Mouse (Mus musculus): ENCODE data around the gene Plxnd1.

The Plxnd1 gene

DNA sequence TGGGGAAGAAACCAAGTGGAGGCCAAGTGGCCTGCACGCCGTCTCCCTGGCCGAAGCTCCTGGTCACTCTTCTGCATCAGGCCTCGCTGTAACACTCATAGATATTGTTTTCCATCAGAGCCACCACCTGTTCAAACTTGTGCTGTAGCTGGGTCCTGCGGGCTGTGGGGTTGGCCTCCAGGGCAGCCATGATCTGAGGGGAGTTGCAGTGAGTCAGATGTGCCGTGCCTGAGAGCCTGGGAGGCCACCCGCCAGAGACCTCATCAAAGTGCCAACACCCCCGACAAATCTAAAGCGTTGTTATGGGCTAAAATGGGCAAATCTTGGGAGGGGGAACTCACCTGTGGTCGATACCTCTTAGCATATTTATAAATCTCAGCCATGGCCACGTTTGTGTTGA lies 39.1 kb downstream of the Plxnd1 start:
- DNase-seq, result no peak

DNA sequence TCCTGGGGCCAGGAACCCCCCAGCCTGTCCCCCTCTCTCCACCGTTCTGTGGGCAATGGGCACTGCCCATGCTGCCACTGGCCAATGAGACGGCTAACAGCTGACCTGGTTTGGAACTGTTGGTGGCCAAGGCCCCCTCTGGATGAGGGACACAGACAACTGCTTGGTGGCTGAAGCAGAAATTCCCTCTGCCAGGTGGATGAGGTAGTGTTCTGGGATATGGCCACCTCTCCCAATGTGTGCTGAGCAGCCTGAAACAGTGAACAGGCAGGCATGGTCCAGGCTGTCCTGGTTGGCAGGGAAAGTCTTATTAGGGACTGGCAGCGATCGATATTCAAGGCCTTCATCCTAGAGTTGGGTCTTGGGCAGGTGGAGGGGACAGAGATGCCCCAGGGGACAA lies 39.6 kb downstream of the Plxnd1 start:
- DNase-seq, result no peak

DNA sequence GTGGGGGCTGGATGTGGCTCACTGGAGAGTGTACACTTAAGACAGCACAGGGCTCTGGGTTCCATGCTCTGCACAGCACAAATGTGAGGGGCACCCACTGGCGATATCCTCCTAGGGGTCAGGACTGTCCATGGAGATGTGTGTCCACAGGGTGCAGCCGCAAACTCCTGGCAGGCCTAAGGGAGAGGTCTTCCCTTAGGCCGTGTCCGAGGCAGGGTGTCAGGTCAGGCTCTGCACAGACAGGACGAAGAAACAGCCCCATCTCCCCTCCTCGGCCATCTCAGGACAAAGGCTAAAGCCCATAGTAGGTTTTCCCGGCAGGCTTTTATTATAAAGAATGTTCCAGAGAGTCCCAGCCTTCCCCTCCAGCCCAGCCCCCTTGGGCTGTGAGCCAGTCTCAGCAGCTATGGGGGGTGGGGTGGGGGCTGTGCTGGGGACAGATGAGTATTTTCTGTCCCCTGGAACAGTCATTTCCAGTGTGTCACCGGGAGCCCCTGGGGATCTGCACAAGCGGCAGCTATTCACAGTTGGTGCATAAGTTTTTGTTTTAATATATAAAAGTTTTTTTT lies 40.2 kb downstream of the Plxnd1 start:
- DNase-seq, result no peak

DNA sequence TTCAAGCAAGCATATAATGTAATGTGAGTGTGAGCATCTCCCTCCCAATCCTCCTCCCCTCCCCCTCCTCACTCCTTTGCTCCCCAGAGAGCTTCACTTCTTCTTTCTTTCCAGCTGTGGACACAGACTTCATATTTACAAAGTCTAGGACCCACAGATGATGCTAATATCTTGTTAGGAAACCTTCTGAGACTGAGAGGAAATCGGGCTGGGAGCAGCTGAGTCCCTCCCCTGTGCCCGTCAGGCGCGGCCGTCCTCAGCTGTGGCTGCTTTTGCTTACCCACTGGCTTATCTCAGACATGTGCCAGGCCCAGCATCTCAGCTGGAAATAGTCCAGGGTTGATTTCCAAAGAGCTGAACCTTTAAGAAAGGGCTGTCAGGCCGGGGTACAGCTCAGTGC lies 48.4 kb downstream of the Plxnd1 start:
- peak; percentile 32 for DNase-seq

DNA sequence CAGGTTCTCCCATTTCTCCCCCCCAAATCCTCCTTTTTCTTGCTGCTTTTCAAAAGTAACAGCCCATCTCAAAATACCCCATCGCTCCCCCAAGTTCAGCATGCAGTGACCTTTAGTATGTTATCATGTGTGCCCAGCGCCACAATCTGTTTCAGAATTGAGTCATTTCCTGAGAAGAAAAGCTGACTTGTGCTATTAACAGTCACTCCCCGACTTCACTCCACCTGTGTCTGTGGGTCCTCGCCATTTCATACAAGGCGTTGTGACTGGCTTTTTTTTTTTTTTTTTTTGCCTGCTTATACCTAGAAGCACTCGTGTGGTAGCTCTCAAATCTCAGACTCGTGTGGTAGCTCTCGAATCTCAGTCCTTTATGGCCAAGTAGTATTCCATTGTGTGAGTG lies 49.2 kb downstream of the Plxnd1 start:
- DNase-seq, result no peak

DNA sequence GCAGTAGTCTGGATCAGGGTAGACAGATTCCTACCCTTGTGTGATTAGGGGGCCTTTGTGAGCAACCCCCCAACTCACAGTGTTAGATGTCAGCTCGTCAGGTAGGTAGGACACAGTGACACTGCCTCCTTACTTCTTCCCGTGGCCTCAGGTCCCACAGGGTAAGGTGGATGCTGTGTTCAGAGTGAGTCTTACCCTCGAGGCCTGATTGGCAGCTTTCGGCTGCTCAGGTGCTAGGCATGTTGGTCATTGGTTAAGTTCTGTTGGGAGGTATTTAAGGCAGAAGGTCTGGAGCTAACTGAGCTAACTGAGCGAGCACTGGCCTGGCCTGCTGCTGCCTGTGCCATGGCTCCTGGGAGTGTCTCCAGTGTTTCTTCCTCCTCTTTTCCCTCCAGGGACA lies 50.2 kb downstream of the Plxnd1 start, which contains the start of gene H1foo:
Gene H1foo (plus strand): TSS at position 301 of the 400 bp plus-strand sequence.
- no peak for DNase-seq

DNA sequence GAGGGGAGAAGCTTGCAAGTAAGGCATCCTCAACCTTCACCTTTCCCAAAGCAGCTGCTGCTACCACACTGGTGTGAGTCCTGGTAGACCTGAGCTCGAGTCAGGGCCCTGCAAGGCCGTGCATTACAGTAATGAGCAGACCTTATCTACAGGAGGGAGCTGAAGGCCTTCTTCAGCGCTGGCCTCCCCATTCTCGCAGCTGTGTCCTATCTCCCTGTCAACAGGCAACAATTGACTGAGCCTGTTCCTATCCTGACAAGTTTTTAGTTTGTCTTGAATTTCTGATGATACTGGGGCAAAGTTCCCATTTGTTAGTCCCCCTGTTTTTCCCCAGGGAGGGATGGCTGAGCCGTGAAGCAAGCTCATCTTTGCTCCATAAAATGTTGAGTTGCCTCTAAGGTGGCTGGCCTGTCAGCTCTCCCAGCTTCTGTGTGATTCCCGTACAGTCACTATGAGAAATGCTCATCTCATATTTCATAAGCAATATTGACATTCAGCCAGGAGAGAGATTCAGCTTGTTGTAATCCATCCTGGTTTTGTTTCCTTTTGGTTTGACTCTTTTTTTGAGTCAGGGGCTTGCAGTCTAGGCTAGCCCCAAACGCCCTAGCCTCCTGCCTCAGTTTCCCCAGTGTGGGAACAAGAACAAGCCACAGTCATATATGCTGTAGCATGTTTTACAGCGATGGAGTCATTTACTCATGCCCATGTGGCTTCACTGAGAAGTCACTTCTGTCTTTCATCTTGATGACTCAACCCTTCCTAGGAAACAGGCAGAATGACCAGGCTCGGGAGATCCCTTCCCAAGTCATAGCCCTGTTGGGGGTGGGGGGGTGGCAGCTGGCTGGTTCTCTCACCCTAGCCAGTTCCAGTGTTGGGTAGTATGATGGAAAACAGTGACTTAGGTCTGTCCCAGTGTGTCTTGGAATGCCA lies 51.0 kb downstream of the Plxnd1 start:
- DNase-seq, result no peak

DNA sequence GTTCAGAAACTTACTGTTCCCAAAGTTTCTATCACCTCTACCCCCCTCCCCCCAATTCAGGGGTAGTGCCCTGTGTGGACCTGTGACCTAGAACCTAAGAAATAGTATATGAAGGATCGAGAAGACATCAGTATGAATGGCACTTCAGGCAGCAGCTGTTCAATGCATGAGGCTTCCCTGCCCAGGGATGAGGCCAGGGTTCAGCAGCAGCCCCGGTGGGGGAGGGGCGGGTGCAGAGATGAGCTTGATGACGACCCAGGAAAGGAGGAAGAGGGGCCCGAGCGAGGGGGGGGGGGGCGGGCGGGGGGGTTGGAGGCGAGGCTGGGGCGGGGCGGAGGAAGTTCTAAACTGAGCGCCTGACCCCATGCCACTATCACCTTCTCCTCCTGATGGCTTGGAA lies 53.7 kb downstream of the Plxnd1 start:
- no peak for DNase-seq

DNA sequence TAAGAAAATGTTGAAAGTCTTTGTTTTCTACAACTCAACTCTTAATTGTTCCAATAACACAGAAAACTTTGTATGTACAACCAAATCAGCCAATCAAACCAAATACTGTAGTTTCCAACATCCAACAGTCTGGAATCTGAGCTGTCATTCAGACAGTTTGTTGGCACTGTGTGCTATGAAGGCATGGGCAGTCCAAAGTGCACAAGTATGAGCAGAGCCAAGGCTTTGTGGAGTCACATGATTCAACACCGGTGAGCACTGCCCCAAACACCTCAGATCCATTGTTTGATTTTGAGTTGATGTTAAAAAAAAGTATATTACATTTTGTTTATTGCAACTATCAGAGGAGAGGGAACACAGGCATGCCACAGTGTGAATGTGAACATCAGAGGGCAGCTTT lies 54.2 kb downstream of the Plxnd1 start:
- no peak for DNase-seq

DNA sequence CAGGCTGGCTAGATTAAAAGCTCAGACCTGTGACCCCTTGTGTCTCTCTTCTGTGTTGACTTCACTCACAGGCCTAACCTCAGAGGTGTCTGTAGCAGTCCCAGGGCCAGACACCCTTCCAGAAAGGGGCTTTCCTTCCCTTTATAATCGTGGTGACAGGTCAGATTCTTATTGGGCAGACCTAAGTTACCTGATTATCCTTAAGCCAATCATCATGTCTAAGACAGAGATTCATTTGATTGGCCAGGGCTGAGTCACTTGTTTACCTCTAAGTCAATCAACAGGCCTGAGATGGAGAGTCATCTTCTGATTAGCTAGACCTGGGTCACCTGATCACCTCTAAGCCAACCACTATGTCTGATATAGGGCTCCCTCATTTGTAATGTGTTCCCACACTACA lies 56.0 kb downstream of the Plxnd1 start:
- no peak for DNase-seq

DNA sequence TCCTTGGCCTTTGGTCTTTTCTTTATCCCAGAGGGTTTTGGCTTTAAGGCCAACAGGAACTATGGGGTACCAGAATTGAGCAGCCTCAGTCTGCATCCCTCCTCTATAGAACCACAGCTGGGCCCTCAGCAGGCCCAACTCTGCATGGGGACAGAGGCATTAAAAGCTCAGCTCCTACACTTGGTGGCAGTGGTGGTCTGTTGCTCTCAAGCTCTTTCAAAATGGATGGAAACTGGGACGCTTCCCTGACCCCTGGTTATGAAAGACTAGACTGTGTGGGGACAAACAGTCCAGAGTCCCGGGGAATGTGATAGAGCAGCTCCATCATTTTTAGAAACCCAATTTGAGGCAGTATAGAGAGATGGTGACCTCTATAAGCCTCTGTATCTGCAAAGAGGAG lies 56.8 kb downstream of the Plxnd1 start:
- DNase-seq, result no peak

DNA sequence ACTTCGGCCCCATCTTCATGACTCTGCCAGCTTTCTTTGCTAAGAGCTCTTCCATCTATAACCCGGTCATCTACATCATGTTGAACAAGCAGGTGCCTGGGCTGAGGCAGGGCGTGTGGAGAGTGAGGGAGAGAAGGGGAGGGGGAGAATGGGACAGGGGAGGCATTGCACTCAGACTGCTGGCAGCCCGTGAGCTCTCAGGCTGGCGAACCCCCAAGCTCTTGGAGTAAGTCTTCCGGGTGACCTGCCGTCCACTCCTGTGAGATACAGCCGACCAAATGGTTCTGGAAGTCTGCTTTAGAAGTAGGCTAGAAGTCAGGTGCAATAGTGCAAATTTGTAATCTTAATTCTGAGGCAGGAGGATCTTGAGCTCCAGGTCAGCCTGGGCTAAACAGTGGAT lies 59.3 kb downstream of the Plxnd1 start:
- DNase-seq, result no peak

DNA sequence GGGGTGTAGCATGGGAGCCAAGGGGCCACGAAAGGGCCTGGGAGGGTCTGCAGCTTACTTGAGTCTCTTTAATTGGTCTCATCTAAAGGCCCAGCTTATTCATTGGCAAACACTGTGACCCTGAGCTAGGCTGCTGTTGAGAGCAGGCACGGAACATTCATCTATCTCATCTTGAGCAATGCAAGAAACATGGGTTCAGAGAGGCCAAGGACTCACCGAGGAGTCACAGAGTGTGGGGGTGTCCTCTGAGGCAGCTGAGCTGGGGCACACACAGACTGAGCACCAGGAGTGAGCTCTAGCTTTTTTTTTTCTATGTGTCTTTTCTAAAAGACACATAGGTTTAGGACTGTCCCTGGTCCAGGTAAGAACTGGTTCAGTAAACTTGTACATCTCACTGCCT lies 62.4 kb downstream of the Plxnd1 start:
- no peak for DNase-seq

DNA sequence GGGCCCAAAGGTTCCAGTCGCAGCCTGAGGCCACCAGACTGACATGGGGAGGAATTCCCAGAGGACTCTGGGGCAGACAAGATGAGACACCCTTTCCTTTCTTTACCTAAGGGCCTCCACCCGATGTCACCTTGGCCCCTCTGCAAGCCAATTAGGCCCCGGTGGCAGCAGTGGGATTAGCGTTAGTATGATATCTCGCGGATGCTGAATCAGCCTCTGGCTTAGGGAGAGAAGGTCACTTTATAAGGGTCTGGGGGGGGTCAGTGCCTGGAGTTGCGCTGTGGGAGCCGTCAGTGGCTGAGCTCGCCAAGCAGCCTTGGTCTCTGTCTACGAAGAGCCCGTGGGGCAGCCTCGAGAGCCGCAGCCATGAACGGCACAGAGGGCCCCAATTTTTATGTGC lies 63.2 kb downstream of the Plxnd1 start, which contains the start of gene Rho:
Gene Rho (plus strand): TSS at position 110 of the 400 bp plus-strand sequence.
- no peak for DNase-seq

DNA sequence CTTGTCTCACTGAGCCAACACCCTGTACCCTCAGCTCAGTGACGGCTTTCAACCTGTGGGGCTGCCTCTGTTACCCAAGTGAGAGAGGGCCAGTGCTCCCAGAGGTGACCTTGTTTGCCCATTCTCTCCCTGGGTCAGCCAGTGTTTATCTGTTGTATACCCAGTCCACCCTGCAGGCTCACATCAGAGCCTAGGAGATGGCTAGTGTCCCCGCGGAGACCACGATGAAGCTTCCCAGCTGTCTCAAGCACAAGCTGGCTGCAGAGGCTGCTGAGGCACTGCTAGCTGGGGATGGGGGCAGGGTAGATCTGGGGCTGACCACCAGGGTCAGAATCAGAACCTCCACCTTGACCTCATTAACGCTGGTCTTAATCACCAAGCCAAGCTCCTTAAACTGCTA lies 64.8 kb downstream of the Plxnd1 start:
- no peak for DNase-seq

DNA sequence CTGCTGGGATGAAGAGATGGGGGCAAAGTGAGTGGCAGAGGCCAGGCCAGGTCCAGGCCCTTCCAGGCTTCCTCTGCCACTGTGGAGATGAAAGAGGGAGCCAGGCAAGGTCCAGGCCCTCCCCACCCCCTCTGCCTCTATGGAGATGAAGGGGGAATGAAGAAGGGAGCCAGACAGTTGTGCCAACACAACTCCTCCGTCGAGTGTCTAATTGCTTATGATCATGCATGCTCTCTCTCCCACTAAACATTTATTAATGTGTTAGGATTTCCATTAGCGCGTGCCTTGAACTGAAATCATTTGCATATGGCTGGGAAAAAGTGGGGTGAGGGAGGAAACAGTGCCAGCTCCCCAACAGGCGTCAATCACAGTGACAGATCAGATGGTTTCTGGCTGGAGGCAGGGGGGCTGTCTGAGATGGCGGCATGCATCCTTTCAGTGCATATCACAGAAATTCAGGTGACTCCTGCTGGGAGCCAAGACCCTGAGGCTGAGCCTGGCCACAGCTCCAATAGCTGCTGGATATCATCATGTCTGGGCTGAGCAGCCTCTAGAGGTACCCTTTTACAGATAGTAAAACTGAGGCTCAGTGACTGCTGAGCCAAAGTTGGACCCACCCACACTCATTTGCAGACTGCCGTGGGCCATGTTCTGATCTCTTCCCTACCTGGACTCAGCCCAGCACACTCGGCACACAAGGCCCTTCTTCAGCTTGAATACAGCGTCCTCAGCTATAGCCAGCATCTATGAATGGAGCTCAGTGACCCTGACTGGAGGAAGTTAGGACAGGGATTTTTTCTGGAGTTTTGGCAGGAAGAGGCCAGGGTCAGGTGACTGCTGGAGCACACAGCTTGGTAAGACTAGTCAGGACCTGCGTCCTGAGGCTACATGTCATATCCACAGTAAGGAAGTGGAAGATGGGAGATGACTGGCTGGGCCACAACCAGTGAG lies 67.2 kb downstream of the Plxnd1 start:
- no peak for DNase-seq

DNA sequence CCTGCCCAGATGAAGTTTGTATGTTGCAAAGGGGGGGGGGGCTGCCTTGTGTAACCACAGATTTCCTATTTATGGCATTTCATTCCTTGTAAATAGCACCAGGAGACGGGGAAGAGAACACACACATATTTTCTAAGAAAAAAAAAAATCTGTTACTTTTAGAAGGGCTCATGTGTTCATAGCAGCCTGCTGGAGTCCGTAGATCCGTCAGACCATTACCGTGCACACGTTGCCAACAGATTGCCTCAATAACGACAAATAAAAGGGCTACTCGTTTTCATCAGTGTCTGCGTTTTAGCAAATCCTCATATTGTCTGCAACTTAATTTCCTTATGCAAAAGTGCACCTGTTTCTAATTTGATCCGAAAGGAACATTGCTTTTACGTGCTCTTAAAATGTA lies 68.4 kb downstream of the Plxnd1 start:
- no peak for DNase-seq

DNA sequence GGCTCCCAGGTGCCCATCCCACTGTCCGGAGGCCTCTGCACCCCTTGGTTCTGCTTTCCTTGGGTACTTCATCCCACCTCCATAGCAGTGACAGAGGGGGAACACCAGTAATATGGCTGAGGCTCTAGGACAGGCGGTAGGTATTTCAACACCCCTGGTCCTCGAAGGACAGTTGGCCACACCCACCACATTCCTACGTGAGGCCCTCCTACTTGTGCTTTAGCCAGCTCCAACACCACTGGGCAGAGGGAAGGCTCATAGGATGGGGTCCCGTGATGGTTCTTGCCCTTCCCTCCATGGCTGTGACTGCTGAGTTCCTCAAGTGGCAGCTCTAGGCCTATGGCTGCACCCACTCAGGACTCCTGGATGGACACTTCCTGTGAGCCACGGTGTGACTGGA lies 70.0 kb downstream of the Plxnd1 start:
- peak; percentile 37 for DNase-seq

DNA sequence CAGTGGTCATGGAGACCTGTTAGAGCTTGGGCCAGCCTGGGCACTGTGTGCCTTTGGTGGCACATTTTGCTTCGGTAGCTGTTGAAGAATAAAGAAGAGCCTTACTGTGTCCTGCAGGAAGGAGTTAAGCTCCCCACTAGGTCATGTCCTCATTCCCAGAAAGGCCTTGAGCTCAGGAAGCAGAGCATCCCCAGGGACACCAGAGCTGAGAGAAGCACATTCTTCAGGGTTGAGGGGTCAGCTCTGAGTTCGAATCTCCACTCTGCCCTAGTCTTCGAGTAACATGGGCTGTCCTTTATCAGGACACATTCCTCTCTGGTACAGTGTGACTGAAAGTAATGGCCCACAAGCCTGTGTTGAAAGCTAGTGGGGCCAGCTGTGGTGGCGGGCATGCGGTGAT lies 74.9 kb downstream of the Plxnd1 start:
- DNase-seq, result no peak

DNA sequence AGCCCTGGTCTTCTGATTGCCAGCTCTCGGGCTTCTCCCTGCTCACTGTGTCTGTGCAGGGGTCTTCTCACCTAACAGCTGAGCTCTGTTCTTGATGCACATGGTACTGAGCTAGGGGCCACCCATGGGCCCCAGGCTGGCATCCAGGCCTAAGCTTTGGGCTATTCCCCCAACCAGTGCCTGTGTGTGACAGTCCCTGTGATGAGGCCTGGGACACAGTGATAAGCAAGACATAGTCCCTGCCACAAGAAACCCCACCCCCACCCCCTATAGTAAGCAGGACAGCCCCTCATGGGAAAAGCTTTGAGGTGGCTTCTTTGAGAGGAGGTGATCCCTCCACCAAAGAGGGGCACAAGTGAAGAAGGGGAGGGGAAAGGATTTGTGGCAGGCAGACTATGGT lies 76.2 kb downstream of the Plxnd1 start:
- no peak for DNase-seq

DNA sequence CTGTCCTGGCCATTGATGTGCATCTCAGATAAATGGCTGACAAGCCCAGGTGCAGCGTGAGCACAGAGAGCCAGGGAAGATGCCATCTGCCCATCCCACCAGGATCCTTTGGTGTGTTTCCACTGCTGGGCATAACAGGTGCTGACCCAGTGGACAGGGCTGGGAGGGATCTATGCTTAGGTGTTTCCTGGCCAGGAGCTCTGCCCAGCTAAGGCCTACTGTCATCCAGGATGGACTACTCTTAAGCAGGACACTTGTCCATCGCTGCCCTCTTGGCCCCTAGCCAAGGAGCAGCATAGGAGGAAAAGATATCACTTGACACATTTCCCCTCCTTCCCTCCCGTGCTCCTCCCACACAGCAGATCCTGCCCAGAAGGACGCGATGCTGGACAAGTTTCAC lies 78.2 kb downstream of the Plxnd1 start:
- no peak for DNase-seq

DNA sequence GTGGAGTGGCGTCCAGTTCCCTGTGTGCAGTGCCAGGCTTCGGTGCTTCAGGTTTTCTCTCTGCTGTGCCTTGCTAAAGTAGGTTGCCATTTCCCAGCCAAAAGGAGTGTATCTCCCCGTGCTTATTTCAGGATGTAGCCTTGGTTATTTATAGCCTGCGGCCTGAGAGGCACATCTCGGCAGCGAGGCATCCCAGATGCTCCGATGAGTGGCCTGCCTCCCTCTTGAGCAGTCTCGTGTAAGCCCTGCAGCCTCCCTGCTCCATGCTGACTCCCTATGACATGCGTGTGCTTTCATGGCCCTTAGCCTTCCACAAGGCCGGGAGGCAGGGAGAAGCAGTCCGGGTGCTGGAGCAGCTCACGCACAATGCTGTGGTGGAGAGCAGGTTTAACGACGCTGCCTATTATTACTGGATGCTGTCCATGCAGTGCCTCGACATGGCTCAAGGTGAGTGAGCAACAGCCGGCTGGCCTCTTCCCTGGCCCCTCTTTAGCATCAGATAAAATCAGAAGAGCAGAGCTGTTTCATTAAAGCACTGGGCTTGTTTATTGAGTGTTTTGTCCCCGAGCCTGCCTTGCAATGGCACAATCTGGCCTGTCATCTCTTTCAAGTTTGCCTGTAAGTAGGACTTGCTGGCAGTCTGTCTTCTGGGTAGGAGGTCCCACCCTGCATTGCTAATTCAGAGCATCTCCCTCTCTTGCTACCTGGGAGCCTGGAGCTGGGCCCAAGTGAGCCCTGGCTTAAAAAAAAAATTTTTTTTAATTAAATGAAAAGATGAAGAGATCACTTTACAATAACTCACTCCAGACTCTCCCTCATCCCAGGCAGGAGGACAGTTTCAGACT lies 79.0 kb downstream of the Plxnd1 start:
- DNase-seq, result no peak
